Mouse (Mus musculus): ENCODE data around the gene H2-Ob.

Gene H2-Ob

GRCm38 (mm10) chr17:34248764-34249163 is 10.1 kb downstream of the H2-Ob start:
- DNase-seq, result no peak

GRCm38 (mm10) chr17:34249361-34249760 is 10.7 kb downstream of the H2-Ob start:
- no peak for DNase-seq

GRCm38 (mm10) chr17:34249878-34250277 is 11.2 kb downstream of the H2-Ob start:
- peak; percentile 60 for DNase-seq

- DNase-seq, result no peak
These were observed 13.0 kb downstream of the H2-Ob start for GRCm38 (mm10) chr17:34251666-34252065.

- DNase-seq, result no peak
These were observed 17.8 kb downstream of the H2-Ob start for GRCm38 (mm10) chr17:34256501-34256900.

- peak; percentile 85 for DNase-seq
These were observed 19.1 kb downstream of the H2-Ob start, which contains the start of gene H2-Ab1 for GRCm38 (mm10) chr17:34257594-34258375. H2-Ab1 (plus strand) TSS chr17:34257689.

- no peak for DNase-seq
These were observed 21.8 kb downstream of the H2-Ob start for GRCm38 (mm10) chr17:34260551-34260950.

- DNase-seq, result peak; percentile 88
These were observed 22.8 kb downstream of the H2-Ob start for GRCm38 (mm10) chr17:34261502-34261901.

- peak; percentile 85 for DNase-seq
These were observed 24.4 kb downstream of the H2-Ob start for GRCm38 (mm10) chr17:34263068-34263467.

GRCm38 (mm10) chr17:34263811-34264371 is 25.2 kb downstream of the H2-Ob start:
- DNase-seq, result no peak

GRCm38 (mm10) chr17:34264452-34265351 is 26.0 kb downstream of the H2-Ob start:
- DNase-seq, result peak; percentile 15

- DNase-seq, result no peak
These were observed 29.6 kb downstream of the H2-Ob start for GRCm38 (mm10) chr17:34268262-34268661.

- no peak for DNase-seq
These were observed 30.0 kb downstream of the H2-Ob start for GRCm38 (mm10) chr17:34268748-34269147.

- no peak for DNase-seq
These were observed 31.1 kb downstream of the H2-Ob start for GRCm38 (mm10) chr17:34269817-34270216.

GRCm38 (mm10) chr17:34270230-34270629 is 31.5 kb downstream of the H2-Ob start:
- DNase-seq, result no peak

GRCm38 (mm10) chr17:34270940-34271339 is 32.2 kb downstream of the H2-Ob start:
- no peak for DNase-seq

GRCm38 (mm10) chr17:34272102-34272501 is 33.4 kb downstream of the H2-Ob start:
- DNase-seq, result no peak

GRCm38 (mm10) chr17:34280499-34281038 is 41.9 kb downstream of the H2-Ob start:
- no peak for DNase-seq

- no peak for DNase-seq
These were observed 43.1 kb downstream of the H2-Ob start for GRCm38 (mm10) chr17:34281836-34282235.

- no peak for DNase-seq
These were observed 46.7 kb downstream of the H2-Ob start for GRCm38 (mm10) chr17:34285371-34285770.

- no peak for DNase-seq
These were observed 47.1 kb downstream of the H2-Ob start for GRCm38 (mm10) chr17:34285848-34286247.

- DNase-seq, result no peak
These were observed 47.8 kb downstream of the H2-Ob start for GRCm38 (mm10) chr17:34286501-34286900.

- DNase-seq, result no peak
These were observed 48.3 kb downstream of the H2-Ob start for GRCm38 (mm10) chr17:34286999-34287398.

Data from kidney, postnatal 14 days (tissue).